Mouse (Mus musculus): ENCODE data around the gene Atf1.
A peak's percentile ranks its signal among the peaks of the same experiment; 100 is the strongest.

Atf1 gene

DNA sequence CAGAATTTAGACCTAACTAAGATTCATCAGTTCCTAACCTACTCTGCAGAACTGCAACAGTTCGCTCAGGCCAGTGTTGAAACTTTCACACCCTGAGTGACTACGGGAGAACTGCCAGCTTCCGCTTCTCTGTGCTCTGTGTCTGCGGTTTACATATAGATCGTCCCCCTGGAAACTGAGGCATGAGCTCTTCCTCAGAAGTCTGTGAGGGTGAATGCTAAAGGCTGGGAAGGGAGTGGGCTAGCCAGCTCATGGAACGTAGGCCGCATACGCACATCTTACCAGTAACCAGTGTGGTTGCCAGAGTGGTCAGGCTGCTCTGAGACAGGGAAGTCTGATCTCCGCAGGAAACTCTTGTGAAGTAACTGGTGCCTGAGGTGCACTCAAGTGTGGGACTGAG is 11.4 kb upstream of the Atf1 start:
- DNase-seq (ENCODE audit: low read depth) = no peak

DNA sequence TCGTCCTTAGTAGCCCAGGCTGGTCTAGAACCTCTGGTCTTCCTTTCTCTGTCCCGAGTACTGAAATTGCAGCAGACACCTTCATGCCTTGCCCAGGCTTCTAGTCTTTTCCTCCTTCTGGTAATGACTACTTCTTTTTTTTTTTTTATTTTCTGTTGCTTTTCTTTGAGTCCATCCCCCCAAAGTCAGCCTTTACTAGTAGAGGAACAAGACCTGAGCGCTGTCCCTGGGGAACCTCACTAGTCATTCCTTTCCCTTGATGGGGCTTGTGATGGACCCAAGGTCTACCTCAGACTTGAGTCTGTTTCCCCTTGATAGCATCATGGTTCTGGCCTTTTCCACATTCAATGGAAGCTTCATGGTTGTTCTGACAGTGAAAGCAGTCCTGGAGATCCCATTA is 9.6 kb upstream of the Atf1 start:
- no peak for DNase-seq (ENCODE audit: low read depth)

GRCm38 (mm10) chr15:100219396-100219795 is 8.2 kb upstream of the Atf1 start:
- DNase-seq (ENCODE audit: low read depth) = no peak

GRCm38 (mm10) chr15:100220916-100221315 is 6.7 kb upstream of the Atf1 start:
- no peak for DNase-seq (ENCODE audit: low read depth)

GRCm38 (mm10) chr15:100225381-100225780 is 2.2 kb upstream of the Atf1 start:
- DNase-seq (ENCODE audit: low read depth) = no peak

- no peak for DNase-seq (ENCODE audit: low read depth)
Measured at GRCm38 (mm10) chr15:100225891-100226290, 1.7 kb upstream of the Atf1 start.

DNA sequence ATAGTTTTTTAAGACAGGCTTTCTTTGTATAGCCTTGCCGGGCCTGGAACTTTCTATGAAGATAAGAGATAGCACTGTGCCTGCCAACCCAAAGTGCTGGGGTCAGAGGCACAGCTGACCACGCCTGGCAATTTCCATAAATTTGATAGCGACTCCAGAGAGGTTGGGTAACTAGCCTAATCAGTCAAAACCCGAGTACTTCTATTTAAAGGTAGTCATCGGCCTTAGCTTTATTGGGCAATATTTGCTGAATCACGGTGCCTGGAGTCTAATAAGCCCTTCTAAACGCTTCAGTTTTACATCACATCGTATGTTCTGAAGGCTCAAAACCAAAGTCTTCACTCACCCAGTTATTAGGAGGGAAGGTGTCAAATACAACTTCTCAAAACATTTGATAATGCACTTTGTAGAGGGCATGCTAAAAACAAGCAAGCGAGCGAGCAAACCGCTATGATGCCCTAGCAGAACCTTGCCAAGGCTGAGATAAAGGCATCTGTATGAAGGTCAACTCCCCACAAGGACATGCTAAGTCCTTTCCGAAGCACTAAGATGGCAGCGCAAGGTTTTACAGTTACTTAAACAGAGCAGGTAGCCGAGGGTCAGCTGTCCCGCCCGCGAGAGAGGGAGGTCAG is 472 bp upstream of the Atf1 start:
- peak; percentile 63 for DNase-seq (ENCODE audit: low read depth)

- no peak for DNase-seq (ENCODE audit: low read depth)
Measured at GRCm38 (mm10) chr15:100228535-100229336, 1.1 kb downstream of the Atf1 start.

DNA sequence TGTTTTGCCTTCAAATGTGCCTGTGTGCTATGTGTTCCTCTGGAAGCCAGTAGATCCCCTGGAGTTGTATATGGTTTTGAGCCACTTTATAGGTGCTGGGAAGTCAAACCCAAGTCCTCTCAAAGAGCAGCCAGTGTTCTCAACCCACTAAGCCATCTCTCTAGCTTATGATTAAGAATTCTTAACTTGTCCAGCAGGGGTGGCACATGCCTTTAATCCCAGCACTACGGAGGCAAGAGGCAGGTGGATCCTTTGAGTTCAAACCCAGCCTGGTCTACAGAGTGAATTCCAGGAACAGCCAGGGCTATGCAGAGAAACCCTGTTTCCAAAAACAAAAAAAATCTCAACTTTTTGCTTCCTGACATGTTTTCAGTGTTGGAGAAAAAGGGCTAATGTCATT is 3.0 kb downstream of the Atf1 start:
- DNase-seq (ENCODE audit: low read depth) = no peak

- no peak for DNase-seq (ENCODE audit: low read depth)
Measured at GRCm38 (mm10) chr15:100231616-100232525, 4.3 kb downstream of the Atf1 start.

- DNase-seq (ENCODE audit: low read depth) = no peak
Measured at GRCm38 (mm10) chr15:100235208-100235965, 7.8 kb downstream of the Atf1 start.

- DNase-seq (ENCODE audit: low read depth) = no peak
Measured at GRCm38 (mm10) chr15:100236952-100237351, 9.3 kb downstream of the Atf1 start.

GRCm38 (mm10) chr15:100241780-100242179 is 14.2 kb downstream of the Atf1 start:
- DNase-seq (ENCODE audit: low read depth) = no peak

DNA sequence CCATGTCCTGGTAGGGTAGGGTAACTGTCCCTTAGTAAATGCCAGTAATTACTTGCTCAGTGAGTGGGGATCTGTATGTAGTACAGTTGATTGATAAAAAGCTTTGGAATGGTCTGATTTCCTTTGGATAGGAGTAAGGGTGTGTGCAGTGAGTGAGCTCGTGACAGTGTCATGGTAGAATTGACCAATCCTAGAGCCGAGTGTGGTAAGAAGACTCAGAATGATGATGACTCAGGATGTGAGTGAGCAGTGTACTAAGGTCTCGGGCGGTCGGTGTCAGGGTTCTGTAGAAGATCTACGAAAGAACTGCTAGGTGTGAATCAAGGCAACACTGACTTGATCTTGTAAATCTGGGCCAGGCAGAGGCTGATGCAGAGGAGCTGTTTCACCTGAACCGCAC is 18.3 kb downstream of the Atf1 start:
- no peak for DNase-seq (ENCODE audit: low read depth)

GRCm38 (mm10) chr15:100247296-100247695 is 19.7 kb downstream of the Atf1 start:
- DNase-seq (ENCODE audit: low read depth) = no peak

DNA sequence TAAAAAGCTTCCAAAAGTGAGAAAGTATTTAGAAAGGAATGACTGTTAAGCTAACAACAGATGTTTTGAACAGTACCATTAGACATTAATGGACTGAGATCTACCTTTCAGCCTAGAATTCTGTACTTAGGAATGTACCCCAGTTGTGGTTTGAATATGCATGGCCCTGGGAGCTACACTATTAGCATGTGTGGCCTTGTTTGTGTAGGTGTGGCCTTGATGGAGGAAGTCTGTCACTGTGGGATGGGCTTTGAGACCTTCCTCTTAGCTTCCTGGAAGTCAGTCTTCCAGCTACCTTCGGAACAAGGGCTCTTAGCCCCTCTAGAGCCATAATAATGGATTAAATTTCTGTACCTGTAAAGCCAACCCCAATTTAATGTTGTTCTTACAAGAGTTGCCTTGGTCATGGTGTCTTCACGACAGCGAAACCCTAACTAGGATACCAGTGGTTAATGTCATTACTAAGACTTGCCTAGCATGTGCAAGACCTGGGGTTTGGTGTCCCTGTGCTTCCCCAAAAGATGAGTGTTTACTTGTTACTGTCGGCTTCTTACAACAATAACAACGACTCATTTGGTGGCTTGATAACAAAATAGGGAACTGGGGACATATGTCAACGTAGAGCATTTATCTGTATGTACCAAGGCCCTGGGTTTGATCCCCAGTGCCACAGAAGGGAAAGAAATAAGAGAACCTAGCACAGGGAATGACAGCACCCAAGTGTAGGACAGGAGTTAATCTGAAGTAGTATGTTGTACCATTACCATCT is 21.2 kb downstream of the Atf1 start:
- DNase-seq (ENCODE audit: low read depth) = no peak

- peak; percentile 75 for DNase-seq (ENCODE audit: low read depth)
Measured at GRCm38 (mm10) chr15:100251153-100251780, 23.6 kb downstream of the Atf1 start.

GRCm38 (mm10) chr15:100256386-100256785 is 28.8 kb downstream of the Atf1 start:
- no peak for DNase-seq (ENCODE audit: low read depth)

DNA sequence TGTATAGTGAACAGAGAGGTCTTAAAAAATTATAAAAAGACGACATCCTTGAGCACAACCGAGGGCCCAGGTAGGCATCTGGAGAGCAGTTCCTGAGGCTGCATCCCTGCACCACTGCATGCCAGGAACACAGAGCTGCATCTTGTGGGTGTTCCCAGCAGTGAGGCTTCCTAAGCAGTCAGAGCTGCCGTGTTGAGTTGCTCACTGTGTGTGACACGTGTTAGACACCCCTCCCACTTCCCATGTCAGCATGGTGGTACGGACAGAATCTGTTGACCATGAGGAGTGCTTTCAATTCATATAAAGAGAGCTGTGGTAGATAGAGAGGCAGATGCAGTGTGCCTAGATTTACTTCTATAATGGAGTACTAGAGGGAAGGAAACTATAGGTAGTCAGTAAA is 29.7 kb downstream of the Atf1 start:
- DNase-seq (ENCODE audit: low read depth) = no peak

GRCm38 (mm10) chr15:100258646-100259425 is 31.2 kb downstream of the Atf1 start:
- DNase-seq (ENCODE audit: low read depth) = no peak
